Mouse (Mus musculus): ENCODE results near the gene Srp9.

GRCm38 (mm10) chr1:182101468-182101867, 23.1 kb upstream of the Srp9 start:
- TF ChIP-seq CTCF (IDR thresholded peaks at IDR 0.05; ENCODE audit: insufficient read depth, low read length) (no peak), POLR2A (IDR thresholded peaks at IDR 0.05; ENCODE audit: borderline replicate concordance, extremely low read depth, low read depth, low read length) (no peak)

Data from lung, adult 2 months (tissue).